Mouse (Mus musculus): ENCODE data around the gene Fcnb. TPM values are rescaled to one million over a fixed set of nuclear protein-coding genes. Genes with fewer than 3 reads are reported as not detected.

The Fcnb gene
- polyA plus RNA-seq (2017; shearing (Covaris generic)), result not detected

DNA sequence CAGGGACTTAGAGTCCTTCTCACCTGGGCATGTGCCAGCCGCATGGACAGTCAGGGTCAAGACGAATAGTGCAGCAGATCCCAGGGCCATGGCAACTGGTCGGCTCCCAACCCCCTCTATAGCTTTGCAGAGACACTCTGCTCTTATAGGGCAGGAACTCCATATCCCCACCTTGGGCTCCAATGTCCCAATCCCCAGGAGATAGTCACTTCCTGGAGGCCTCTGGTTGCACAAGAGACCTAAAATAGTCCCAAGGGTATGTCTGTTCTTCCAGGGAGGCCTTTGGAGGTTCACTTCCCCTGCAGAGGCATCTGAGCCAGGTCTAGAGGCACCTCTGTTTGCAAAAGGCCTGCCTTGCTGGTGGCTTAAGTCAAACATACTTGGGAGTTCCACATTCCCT lies at the start of gene Fcnb:
TSS of gene Fcnb (minus strand) at position 118 of the 400 bp plus-strand sequence.

Other genes with a start within 250 kb of the Fcnb start
- gene Col5a1, start 198.5 kb downstream of the Fcnb start, polyA plus RNA-seq (2017; shearing (Covaris generic)), result under 1 TPM; 0.05 to 0.26 TPM
- gene Olfm1, start 108.1 kb upstream of the Fcnb start, polyA plus RNA-seq (2017; shearing (Covaris generic)), result under 1 TPM in 1 of 2 experiments, not detected in 1; 0.43 TPM

Data from activated CD4-positive, CD25-positive, alpha-beta regulatory T cell (primary cell).